Mouse (Mus musculus) hindbrain, embryonic 10.5 days (tissue): ENCODE results near the gene Rad54l2. TPM values are rescaled to one million over a fixed set of nuclear protein-coding genes. Genes with fewer than 3 reads are reported as not detected.

ENCODE experiments used
- DNase-seq: peaks from one replicate; pipeline ENCODE4 v3.0.0-alpha.2; 2017; ENCODE audit warnings: low spot score
- H3K27ac ChIP-seq: fragments of 300-500 bp; sonication (generic); 2 replicates; pipeline ENCODE4 v1.5.1; 2016; ENCODE audit warnings: mild to moderate bottlenecking, moderate library complexity
- H3K27me3 ChIP-seq: fragments of 300-500 bp; sonication (generic); 2 replicates; pipeline ENCODE4 v1.6.1; 2016; ENCODE audit warnings: mild to moderate bottlenecking; ENCODE audit not compliant: poor library complexity, insufficient read depth, severe bottlenecking
- H3K36me3 ChIP-seq: fragments of 300-500 bp; sonication (generic); 2 replicates; pipeline ENCODE4 v1.6.1; 2016; ENCODE audit warnings: mild to moderate bottlenecking, moderate library complexity
- H3K4me1 ChIP-seq: fragments of 300-500 bp; sonication (generic); replicated peaks from 2 replicates; pipeline ENCODE4 v1.6.1; 2016; ENCODE audit warnings: mild to moderate bottlenecking
- H3K4me3 ChIP-seq: fragments of 300-500 bp; sonication (generic); 2 replicates; pipeline ENCODE4 v1.5.1; 2016; ENCODE audit warnings: mild to moderate bottlenecking, moderate library complexity
- H3K9me3 ChIP-seq: fragments of 300-500 bp; sonication (generic); 2 replicates; pipeline ENCODE4 v1.6.1; 2016; ENCODE audit warnings: mild to moderate bottlenecking, moderate library complexity
- WGBS: fragments of 180-500 bp; shearing (Covaris S2); methylation state at CpG from one replicate; pipeline ENCODE4 v1.1.7; 2016; 5-methylcytosine and 5-hydroxymethylcytosine counted together
- polyA plus RNA-seq: library from polyadenylated mRNA; unstranded; fragments of >200 nt; fragmentation: Nextera tagmentation; extraction: Ambion mirVana; gene quantifications from 2 replicates; pipeline ENCODE4 v1.2.1, GENCODE M21; 2016

The Rad54l2 gene
- polyA plus RNA-seq, 1 experiment from 2014 or later = 10.4 TPM

DNA sequence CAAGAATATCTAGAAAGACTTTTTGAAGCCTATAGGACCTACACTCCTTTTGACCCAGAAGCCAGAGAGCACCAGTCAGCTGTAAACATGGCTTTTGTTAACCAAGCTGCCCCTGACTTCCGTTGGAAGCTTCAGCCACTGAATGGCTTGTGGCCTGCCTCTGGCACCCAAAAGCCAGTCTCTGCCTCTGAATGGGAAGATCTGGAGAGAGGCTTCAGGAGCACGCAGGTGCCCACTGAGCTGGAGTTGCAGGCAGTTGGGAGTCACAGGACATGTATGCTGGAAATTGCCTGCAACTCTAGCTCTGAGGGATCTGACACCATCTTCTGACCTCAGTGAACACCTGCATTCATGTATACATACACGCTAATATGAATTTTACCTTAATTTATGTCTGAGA is 8.9 kb downstream of the Rad54l2 start:
- Histone ChIP-seq H3K4me3 (no peak overlapping the region), H3K27ac (no peak overlapping the region), H3K27me3 (no peaks in the 10 kb centered on the region), H3K9me3 (no peaks in the 10 kb centered on the region), H3K4me1 (no peaks in the 10 kb centered on the region), H3K36me3 (peaks cover 3% of the 10 kb centered on the region; the same call in 1 of the 2 replicates)
- 85% methylated on average over 3 of the region's 3 CpGs for WGBS
- no peak for DNase-seq

DNA sequence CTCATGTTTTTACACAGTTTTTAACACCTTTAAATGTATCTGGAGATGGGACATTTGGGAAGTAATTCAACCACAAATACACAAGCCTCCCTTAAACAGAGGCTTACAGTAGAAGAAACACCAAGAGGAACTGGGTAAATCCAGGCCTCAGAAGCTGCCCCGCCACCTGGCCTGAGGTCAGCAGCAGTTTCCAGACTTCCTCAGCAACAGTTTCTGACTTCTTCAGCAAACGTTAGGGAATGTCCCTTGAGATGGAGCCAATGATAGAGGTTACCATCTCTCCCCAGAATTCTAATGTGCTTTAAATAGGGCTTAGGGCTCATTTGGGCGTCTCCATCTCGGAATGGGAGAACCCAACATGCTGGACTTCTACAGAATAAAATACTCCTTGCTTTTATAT is 10.7 kb downstream of the Rad54l2 start:
- H3K4me1 ChIP-seq = no peaks in the 10 kb centered on the region
- 87% methylated on average over 4 of the region's 4 CpGs for WGBS
- no peak overlapping the region for H3K4me3 ChIP-seq
- H3K27ac ChIP-seq = no peak overlapping the region
- no peaks in the 10 kb centered on the region for H3K9me3 ChIP-seq
- no peak for DNase-seq
- H3K36me3 ChIP-seq = peaks cover 3% of the 10 kb centered on the region; the same call in 1 of the 2 replicates
- no peaks in the 10 kb centered on the region for H3K27me3 ChIP-seq

DNA sequence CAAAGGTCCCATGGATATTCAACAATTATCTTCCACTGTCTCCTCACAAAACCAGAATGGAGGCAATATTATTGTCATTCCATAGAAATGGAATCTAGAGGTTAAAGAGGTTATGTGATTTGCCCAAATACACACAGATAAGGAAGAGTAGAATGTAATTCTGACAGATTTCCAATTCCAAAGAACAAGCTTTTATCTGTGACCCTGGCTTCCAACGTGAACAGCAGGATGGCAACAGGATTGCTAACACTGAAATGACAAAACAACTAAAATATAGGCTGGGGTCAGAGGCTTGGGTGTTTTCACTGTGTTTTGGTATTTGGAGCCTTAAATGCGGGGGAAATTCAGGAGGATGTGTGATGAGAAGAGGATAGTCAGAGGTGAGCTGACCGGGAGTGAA is 11.6 kb downstream of the Rad54l2 start:
- Histone ChIP-seq H3K27me3 (no peaks in the 10 kb centered on the region), H3K4me3 (no peak overlapping the region), H3K36me3 (peaks cover 1% of the 10 kb centered on the region; the same call in 1 of the 2 replicates), H3K4me1 (no peaks in the 10 kb centered on the region), H3K9me3 (no peaks in the 10 kb centered on the region), H3K27ac (no peak overlapping the region)
- WGBS = 95% methylated on average over 3 of the region's 3 CpGs
- DNase-seq = no peak

DNA sequence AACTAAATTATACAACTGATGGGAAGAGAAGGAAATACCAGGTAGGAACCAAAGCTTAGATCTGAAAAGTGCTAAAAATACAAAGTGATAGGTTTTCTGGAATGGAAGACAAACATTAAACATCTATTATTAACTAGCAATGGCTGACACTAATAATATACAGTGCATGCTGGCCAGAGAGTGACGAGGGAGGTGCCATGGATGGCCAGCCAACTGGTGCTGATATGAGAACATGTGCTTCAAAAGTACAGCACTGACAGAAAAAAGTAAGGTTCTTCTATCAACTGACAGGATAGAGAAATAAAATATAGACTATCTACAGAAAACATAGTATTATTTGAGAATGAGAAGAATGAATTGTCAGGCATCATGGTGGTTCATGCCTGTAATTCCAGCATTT is 12.9 kb downstream of the Rad54l2 start:
- no peak overlapping the region for H3K27ac ChIP-seq
- no peaks in the 10 kb centered on the region for H3K27me3 ChIP-seq
- H3K4me1 ChIP-seq = no peaks in the 10 kb centered on the region
- WGBS = 91% methylated on average over 1 of the region's 1 CpGs
- no peak overlapping the region for H3K4me3 ChIP-seq
- DNase-seq = no peak
- no peaks in the 10 kb centered on the region for H3K36me3 ChIP-seq
- H3K9me3 ChIP-seq = no peaks in the 10 kb centered on the region

DNA sequence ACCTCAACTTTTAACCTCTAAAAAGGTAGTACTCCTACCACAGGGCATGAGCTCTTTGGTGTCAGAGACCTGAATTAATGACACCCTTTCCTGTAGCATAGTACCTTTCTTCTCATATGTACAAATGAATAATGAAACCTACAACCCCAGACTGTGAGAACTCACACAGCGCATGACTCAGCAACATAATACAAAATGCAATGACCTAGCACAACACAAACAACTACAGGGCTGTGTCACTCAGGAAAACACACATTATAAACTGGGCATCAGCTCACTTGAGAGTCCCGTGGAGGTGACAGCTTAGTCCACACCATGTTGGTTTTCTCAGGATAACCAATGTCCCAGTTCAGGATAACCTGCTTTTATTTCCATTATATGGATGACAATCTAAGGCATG is 17.2 kb downstream of the Rad54l2 start:
- no peaks in the 10 kb centered on the region for H3K27me3 ChIP-seq
- H3K4me1 ChIP-seq = no peaks in the 10 kb centered on the region
- 96% methylated on average over 2 of the region's 2 CpGs for WGBS
- no peaks in the 10 kb centered on the region for H3K9me3 ChIP-seq
- H3K27ac ChIP-seq = no peak overlapping the region
- no peak for DNase-seq
- peaks cover 13% of the 10 kb centered on the region for H3K36me3 ChIP-seq
- no peak overlapping the region for H3K4me3 ChIP-seq

DNA sequence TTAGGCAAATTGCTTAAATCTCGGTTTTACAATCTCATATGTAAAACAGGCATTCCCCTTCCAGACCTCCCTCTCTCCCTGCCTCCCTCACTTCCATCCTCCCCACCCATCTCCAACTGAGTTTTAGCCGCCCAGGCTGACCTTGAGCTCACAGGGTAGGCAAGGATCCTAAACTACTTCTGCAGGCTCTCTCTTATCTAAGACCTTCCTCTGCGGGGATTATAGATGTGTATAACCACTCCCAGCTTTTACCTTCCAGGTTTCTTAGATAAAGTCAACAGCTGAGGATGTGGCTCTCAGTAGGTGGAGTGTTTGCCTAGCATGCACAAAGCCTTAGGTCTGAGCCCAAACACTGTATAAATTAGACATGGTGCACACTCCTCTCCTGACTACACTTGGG is 18.8 kb downstream of the Rad54l2 start:
- no peak for DNase-seq
- Histone ChIP-seq H3K4me1 (no peaks in the 10 kb centered on the region), H3K9me3 (no peaks in the 10 kb centered on the region), H3K27me3 (no peaks in the 10 kb centered on the region), H3K36me3 (peaks cover 13% of the 10 kb centered on the region), H3K4me3 (no peak overlapping the region), H3K27ac (no peak overlapping the region)
- 86% methylated on average over 3 of the region's 3 CpGs for WGBS

DNA sequence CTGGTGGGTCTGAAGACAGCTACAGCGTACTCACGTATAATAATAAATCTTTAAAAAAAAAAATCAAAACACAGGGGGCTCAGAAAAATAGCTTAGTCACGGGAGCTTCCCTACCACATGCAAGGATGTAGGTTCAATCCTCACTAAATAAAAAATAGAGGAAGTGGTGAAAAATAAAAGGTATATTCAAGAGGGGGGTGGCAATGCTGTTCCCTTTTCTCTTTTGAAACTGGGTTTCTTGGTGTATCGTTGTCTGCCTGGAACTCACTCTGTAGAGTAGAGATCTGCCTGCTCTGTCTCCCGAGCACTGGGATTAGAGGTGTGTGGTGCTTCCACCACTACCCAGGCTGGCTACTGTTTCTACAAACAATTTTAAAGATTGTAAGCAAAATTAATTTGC is 19.2 kb downstream of the Rad54l2 start:
- Histone ChIP-seq H3K36me3 (peaks cover 13% of the 10 kb centered on the region), H3K4me1 (no peaks in the 10 kb centered on the region), H3K9me3 (no peaks in the 10 kb centered on the region), H3K4me3 (no peak overlapping the region), H3K27ac (no peak overlapping the region), H3K27me3 (no peaks in the 10 kb centered on the region)
- WGBS = 97% methylated on average over 5 of the region's 5 CpGs
- DNase-seq = no peak

DNA sequence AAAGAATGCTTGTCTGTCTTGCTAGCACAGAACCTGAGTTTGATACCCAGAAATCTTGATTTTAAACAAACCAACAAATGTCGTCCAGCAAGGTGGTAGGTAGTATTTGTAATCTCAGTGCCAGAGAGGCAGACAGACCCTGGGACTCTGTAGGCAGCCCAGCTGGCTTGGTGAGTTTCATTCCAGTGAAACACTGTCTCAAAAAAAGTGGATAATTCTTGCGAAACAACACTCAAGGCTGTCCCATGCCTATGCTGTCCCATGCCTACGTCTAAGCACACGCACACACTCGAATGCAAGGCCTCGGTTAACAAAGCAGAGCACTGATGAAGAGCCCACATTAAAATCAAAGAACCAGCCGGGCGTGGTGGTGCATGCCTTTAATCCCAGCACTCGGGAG is 32.6 kb downstream of the Rad54l2 start:
- no peak overlapping the region for H3K4me3 ChIP-seq
- DNase-seq = no peak
- H3K27ac ChIP-seq = no peak overlapping the region
- peaks cover 61% of the 10 kb centered on the region for H3K36me3 ChIP-seq
- H3K27me3 ChIP-seq = no peaks in the 10 kb centered on the region
- no peaks in the 10 kb centered on the region for H3K4me1 ChIP-seq
- H3K9me3 ChIP-seq = no peaks in the 10 kb centered on the region
- WGBS = 95% methylated on average over 9 of the region's 9 CpGs

DNA sequence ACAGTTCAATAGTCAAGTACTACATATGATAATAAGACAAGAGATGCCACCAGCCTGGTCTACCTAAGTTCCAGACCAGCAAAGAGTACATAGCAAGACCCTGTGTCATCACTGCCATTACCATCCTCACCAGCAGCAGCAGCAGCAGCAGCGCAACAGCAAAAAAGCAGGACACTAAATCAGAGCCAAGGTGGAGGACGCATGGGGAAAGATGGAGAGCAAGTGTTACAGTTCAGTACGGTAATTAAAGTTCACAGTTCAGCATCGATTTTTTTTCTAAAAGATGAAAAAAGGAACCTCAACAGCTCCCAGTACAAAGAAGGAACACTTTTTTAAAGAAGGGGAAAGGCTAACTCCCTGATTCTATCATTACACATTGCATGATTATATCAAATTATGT is 33.2 kb downstream of the Rad54l2 start:
- Histone ChIP-seq H3K27me3 (no peaks in the 10 kb centered on the region), H3K9me3 (no peaks in the 10 kb centered on the region), H3K36me3 (peaks cover 67% of the 10 kb centered on the region), H3K27ac (no peak overlapping the region), H3K4me3 (no peak overlapping the region), H3K4me1 (no peaks in the 10 kb centered on the region)
- WGBS = 93% methylated on average over 4 of the region's 4 CpGs
- no peak for DNase-seq

DNA sequence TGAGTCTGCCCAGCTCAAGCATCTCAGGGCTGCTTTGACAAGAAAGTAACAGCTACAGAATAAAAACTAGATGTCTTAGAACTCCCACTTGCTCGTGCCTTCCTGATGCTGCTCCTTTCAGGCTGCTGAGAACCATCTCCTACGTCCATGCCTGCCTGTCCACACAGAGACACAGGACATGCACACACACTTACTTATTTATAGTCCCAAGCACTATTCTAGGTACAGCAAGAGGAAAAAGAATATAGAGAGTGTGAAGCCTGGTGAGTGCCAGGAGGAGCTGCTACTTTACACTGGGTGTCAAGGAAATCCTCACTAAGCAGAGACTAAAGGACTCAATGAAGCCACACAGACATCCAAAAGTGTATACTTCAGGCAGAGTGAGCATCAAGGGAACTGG is 34.7 kb downstream of the Rad54l2 start:
- Histone ChIP-seq H3K36me3 (peaks cover 66% of the 10 kb centered on the region), H3K27ac (no peak overlapping the region), H3K9me3 (no peaks in the 10 kb centered on the region), H3K4me3 (no peak overlapping the region), H3K4me1 (no peaks in the 10 kb centered on the region), H3K27me3 (no peaks in the 10 kb centered on the region)
- no peak for DNase-seq
- 88% methylated on average over 2 of the region's 2 CpGs for WGBS

DNA sequence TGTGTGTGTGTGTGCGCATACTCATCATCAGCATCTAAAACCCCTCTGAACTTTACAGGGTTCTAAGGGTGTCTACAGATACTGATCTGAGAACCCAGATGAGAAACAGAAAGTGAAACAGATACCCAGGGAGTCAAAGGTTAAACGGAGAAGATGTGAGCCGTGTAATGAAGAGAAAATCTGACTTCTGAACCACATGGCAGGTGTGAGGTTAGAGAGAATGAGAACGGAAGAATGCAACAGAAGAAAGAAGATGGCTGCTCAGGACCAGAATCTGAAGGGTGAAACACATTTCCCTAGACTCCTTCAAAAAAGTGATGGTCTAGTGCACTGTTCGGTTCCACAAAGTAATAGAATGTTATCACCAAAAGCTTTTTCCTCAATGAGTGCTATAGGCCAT is 36.9 kb downstream of the Rad54l2 start:
- H3K4me3 ChIP-seq = no peak overlapping the region
- peaks cover 69% of the 10 kb centered on the region for H3K36me3 ChIP-seq
- no peak overlapping the region for H3K27ac ChIP-seq
- H3K9me3 ChIP-seq = no peaks in the 10 kb centered on the region
- H3K4me1 ChIP-seq = no peaks in the 10 kb centered on the region
- no peaks in the 10 kb centered on the region for H3K27me3 ChIP-seq
- no peak for DNase-seq
- WGBS = 93% methylated on average over 5 of the region's 5 CpGs

DNA sequence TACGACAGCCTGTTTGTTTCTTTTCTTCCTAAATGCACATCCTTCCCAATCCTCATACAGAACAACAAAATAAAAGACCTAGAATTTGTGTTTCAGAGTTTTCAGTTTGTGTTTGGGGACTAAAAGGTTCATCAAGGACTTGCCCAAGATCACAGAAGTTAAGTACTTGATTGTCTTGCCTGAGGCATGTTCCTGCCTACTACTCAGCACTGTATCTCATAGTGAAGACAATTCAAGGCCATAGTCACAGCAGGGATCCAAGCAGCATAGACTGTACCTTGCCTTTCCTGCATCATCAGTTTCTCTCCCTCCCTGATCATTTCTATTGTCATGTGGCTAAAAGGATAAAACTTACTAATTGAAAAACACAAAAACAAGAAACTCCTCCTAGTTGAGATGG is 49.0 kb downstream of the Rad54l2 start:
- DNase-seq = no peak
- Histone ChIP-seq H3K9me3 (no peaks in the 10 kb centered on the region), H3K36me3 (peaks cover 36% of the 10 kb centered on the region), H3K27me3 (no peaks in the 10 kb centered on the region), H3K4me1 (no peaks in the 10 kb centered on the region), H3K4me3 (no peak overlapping the region), H3K27ac (no peak overlapping the region)
- WGBS = 98% methylated on average over 1 of the region's 1 CpGs

DNA sequence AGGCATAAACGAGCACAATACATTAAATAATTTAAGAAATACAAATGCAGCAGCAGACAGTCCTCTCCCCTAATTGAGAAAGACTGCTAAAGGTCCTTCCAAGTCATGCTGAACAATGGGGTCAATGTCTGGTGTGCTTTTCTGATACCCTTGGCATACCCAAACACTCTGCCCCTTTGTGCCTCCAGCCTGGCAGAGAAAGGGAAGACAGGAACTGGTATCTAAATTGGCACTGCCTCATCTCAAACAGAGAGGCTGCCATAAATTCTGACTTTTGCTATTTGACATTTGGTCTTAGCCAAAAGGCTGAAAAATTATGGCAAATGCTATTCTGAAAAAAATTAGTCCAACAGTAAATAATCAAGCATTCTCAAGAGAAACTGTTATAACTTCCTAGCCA is 49.9 kb downstream of the Rad54l2 start:
- no peaks in the 10 kb centered on the region for H3K27me3 ChIP-seq
- WGBS = 83% methylated on average over 1 of the region's 1 CpGs
- no peaks in the 10 kb centered on the region for H3K9me3 ChIP-seq
- H3K4me1 ChIP-seq = no peaks in the 10 kb centered on the region
- no peak overlapping the region for H3K4me3 ChIP-seq
- no peak overlapping the region for H3K27ac ChIP-seq
- no peak for DNase-seq
- peaks cover 30% of the 10 kb centered on the region for H3K36me3 ChIP-seq

DNA sequence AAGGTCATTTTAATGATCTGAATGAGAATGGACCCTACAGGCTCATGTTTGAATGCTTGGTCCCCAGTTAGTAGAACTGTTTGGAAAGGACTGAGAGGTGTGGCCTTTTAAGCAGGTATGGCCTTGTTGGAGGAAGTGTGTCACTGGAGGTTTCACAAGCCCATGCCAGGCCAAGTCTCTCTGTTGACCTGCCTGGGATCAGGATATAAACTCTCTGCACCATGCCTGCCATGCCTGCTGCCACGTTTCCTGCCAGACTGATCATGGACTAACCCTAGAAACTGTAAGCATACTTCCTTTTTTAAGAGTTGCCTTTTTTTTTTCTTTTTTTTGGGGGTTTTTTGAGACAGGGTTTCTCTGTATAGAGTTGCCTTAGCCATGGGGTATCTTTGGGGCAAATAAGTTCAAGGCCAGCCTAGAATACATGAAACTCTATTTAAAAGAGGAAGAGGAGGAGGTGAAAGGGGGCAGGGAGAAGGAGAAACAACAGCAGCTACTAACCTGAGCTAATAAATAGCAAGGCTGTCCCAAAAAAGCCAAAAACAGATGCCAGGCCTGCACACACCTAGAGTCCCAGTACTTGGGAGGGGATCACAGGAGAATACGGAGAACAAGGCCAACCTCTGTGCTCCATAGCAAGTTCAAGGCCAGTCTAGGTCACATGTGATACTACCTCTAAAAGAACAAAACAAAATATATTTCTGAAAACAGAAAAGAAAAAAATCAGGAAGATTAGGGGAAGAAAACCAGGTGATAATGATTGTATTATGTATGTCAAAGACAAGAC is 50.6 kb downstream of the Rad54l2 start:
- Histone ChIP-seq H3K27ac (no peak overlapping the region), H3K4me1 (no peaks in the 10 kb centered on the region), H3K4me3 (no peak overlapping the region), H3K27me3 (no peaks in the 10 kb centered on the region), H3K36me3 (peaks cover 25% of the 10 kb centered on the region), H3K9me3 (no peaks in the 10 kb centered on the region)
- DNase-seq = no peak
- WGBS = 93% methylated on average over 2 of the region's 2 CpGs
